Mouse (Mus musculus) neural tube, embryonic 10.5 days (tissue): ENCODE measurements around the gene Cldn9.

Experiments used
- DNase-seq: peaks from one replicate; pipeline ENCODE4 v3.0.0-alpha.2; 2017; ENCODE audit warnings: low spot score; ENCODE audit errors: extremely low spot score

Gene Cldn9

GRCm38 (mm10) chr17:23681086-23681485 lies 2.7 kb downstream of the Cldn9 start:
- DNase-seq: no peak

GRCm38 (mm10) chr17:23680336-23680735 lies 3.5 kb downstream of the Cldn9 start:
- DNase-seq: no peak

- no peak for DNase-seq
Measured at GRCm38 (mm10) chr17:23679127-23679835, 4.5 kb downstream of the Cldn9 start, which contains the start of gene Cldn6. TSS of gene Cldn6 (plus strand) at chr17:23679249.

GRCm38 (mm10) chr17:23677236-23677679 lies 6.6 kb downstream of the Cldn9 start, which contains the start of gene Tnfrsf12a:
TSS of gene Tnfrsf12a (minus strand) at chr17:23677468.
- DNase-seq: peak; percentile 84

GRCm38 (mm10) chr17:23676473-23677031 lies 7.3 kb downstream of the Cldn9 start:
- no peak for DNase-seq

GRCm38 (mm10) chr17:23675564-23676281 lies 8.1 kb downstream of the Cldn9 start:
- no peak for DNase-seq

- no peak for DNase-seq
Measured at GRCm38 (mm10) chr17:23675127-23675526, 8.7 kb downstream of the Cldn9 start.

GRCm38 (mm10) chr17:23674271-23674952 lies 9.4 kb downstream of the Cldn9 start:
- no peak for DNase-seq

GRCm38 (mm10) chr17:23673424-23674073 lies 10.3 kb downstream of the Cldn9 start, which contains the start of the genes Hcfc1r1 and Thoc6:
TSS of gene Hcfc1r1 (plus strand) at chr17:23673596.
TSS of gene Thoc6 (minus strand) at chr17:23673882.
- peak; percentile 92 for DNase-seq

- no peak for DNase-seq
Measured at GRCm38 (mm10) chr17:23672761-23673160, 11.1 kb downstream of the Cldn9 start.

- DNase-seq: no peak
Measured at GRCm38 (mm10) chr17:23671519-23671918, 12.3 kb downstream of the Cldn9 start.

GRCm38 (mm10) chr17:23670516-23671074 lies 13.2 kb downstream of the Cldn9 start:
- DNase-seq: no peak

- DNase-seq: no peak
Measured at GRCm38 (mm10) chr17:23665511-23665910, 18.3 kb downstream of the Cldn9 start.

- DNase-seq: no peak
Measured at GRCm38 (mm10) chr17:23664556-23665021, 19.2 kb downstream of the Cldn9 start.

GRCm38 (mm10) chr17:23661526-23661925 lies 22.3 kb downstream of the Cldn9 start:
- DNase-seq: no peak

- DNase-seq: no peak
Measured at GRCm38 (mm10) chr17:23660876-23661200, 23.0 kb downstream of the Cldn9 start.

GRCm38 (mm10) chr17:23660117-23660875 lies 23.5 kb downstream of the Cldn9 start, which contains the start of gene Bicdl2:
TSS of gene Bicdl2 (plus strand) at chr17:23660506.
- DNase-seq: no peak

GRCm38 (mm10) chr17:23658450-23658849 lies 25.4 kb downstream of the Cldn9 start:
- no peak for DNase-seq

GRCm38 (mm10) chr17:23654410-23654809 lies 29.4 kb downstream of the Cldn9 start:
- no peak for DNase-seq

GRCm38 (mm10) chr17:23654001-23654400 lies 29.8 kb downstream of the Cldn9 start:
- no peak for DNase-seq
